Mouse (Mus musculus) hindlimb bud, embryonic 11.5 days (tissue): ENCODE results near the gene Sf3a2.

Source experiments
- DNase-seq: peaks from one replicate; pipeline ENCODE4 v3.0.0-alpha.2; 2012; ENCODE audit warnings: low read depth, low spot score; ENCODE audit errors: extremely low spot score

Gene Sf3a2

DNA sequence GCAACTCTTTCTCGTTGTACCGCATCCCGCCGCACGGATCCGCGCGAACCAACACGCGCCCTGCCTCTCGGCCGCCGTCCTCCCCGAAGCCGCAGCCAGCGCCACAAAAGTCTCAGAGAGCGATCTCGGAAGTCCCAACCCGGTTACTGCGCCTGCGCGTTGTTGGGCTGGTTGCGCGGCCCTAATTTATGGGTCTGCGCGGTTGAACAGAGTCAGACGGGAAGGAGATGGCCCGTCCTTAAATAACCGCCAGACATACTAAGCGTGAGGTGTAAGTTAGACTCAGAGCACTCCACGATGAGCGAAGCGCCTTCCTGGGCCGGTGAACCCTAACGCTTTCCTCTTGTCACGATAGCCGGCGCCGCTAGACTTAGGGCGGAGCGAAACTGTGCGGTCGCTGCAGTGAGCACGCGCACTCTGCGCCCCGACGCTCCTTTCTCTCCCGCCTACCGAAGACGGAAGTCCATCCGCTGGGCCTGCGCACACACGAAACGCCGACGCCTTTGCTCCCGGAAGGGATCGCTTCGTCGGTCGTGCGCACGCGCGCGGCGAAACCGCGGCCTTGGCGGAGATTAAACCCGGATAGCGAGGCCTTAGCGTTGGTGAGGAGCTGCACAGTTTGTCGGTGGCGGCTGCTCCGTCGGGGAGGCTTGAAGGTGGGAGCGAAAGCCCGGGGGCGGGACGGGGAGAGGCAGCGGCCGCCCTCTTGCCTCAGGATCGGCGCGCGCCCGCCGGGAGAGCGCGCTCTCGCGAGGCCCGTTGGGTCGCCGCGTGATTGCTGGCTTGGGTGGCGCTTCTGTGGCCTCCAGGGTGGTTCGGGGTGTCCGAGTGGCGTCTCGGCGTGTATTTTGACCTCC is at the start of gene Sf3a2, which contains the start of gene Plekhj1:
Sf3a2 (plus strand) TSS at position 49 of the 857 bp plus-strand sequence.
Plekhj1 (minus strand) TSS at position 477 of the 857 bp plus-strand sequence.
- DNase-seq, result peak; percentile 81

DNA sequence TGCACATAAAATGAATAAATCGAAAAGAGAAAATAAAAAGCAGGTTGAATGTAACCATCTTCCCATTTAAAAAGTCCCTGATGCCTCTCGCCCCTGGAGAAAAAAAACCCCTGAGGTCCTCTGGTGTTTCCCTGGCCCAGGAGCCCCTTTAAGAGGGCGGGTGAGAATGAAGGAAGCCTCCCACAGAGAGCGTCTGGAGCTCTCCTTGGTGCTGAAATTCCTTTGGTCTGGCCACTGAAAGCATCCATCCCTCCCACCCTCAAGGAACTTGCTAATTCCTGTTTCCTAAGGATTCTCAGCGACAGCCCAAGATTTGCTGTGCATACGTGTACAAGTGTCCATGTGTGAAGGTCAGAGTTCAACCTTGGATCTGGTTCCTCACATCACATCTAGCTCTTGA is 49.4 kb upstream of the Sf3a2 start:
- peak; percentile 78 for DNase-seq

DNA sequence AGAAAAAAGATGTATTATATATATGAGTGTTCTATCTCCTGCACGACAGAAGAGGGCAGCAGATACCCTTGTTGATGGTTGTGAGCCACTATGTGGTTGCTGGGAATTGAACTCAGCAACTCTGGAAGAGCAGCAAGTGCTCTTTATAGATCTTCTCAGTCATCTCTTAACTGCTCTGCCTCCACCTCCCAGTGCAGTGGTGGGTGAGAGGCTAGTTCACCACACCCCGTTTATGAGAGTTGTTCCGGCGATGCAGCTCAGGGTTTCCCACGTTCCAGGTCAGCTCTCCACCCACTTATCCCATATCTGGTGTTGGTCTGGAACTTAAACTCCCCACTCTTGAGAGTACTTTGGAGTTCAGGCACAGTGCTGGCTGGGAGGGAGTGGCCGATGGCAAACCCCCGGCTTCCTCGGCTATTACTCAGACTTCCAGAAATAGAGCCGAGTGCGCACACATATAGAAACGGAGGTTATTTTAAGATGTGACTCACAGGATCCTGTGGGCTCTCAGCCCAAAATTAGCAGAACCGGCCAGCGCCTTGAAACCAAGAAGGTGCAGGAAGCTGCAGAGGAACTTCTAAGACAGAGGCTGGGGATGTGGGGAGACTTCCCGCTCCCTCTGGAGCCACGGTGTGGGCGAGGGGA is 46.7 kb upstream of the Sf3a2 start:
- DNase-seq, result no peak

DNA sequence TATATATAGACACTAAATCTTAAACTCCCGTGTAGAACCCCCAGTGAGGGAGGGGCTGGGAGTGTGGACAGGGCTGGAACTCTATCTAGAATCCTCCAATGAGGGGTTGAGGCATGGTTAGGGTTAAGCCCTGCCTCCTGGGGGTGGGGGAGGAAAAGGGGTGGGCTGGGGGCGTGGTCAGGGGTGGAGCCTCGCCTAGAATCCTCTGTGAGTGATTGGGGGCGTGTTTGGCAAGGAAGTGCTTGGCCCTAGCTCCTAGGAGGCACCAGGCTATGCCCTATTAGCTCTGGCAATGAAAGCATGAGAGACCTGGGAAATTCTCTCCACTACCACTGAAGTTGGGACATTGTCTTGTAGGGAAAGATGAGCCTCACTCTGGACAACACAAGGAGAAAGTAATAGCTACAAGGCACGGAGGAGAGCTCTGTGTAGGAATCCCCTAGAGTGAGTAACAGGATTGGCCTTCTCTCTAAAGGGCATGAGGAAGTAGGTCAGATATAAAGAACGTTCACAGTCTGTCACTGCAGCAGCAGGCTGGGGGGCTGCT is 45.8 kb upstream of the Sf3a2 start:
- DNase-seq, result no peak

DNA sequence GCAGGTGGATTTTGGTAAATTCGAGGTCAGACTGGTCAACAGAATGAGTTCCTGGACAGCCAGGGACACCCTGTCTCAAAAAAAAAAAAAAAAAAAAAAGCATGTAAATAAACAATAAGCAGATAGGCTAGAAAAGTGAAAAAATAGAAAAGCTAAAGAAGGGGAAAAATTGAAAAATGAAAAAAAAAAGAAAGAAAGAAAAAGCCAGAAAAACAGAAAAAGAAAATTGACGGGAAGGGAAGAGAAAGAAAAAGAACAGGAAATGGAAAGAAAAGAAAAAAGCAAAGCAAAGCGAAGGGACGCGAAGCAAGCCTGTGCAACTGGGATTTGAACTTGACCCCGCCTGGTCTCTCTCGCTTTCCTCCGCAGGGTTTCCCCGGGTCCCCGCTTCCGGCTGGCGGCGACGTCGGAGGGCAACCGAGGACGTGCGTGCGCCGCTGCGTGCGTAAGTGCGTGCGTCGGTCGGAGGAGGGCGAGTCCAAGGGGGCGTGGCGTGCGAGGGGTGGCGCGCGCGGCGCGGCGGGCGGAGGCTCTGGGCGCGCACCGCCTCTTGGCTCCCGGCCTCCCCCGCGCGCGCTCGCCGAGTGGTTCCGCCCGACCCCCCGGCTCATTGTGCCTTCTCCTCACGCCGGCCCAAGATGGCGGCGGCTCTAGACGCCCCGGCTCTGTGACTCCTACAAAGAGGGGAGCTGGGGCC is 43.3 kb upstream of the Sf3a2 start, which contains the start of gene Dot1l:
Dot1l (plus strand) TSS at position 613 of the 697 bp plus-strand sequence.
- DNase-seq, result peak; percentile 83

DNA sequence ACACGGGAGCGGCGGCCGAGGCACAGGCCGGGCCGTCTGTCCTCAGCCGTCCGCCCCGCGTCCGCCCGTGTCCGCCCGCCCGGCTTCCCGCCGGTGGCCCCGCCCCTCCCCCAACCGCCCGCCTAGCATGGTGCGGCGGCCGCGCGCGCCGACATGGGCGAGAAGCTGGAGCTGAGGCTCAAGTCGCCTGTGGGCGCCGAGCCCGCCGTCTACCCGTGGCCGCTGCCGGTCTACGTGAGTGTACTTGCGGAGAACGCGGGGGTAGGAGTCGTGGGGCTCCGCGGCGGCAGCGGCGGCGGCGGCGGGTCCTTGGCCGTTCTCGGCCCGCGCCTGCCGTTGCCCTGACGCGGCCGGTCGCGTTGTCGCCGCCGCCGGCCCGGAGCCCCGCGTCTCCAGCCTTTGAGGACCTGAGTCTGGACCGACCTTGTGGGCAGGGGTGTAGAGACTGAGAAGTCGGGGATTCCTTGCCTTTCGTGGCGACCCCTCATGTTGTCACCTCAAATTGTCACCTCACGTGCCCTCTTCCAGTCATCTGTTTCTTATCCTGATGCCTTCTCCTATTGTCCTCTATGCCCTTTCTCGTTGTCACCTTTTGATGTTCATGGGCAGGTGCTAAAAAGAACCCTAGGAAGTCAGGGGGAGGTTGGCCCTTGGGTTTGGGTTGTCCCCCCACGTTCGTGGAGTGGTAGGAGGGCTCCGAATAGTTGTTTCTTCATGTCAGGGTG is 42.5 kb upstream of the Sf3a2 start:
- no peak for DNase-seq

DNA sequence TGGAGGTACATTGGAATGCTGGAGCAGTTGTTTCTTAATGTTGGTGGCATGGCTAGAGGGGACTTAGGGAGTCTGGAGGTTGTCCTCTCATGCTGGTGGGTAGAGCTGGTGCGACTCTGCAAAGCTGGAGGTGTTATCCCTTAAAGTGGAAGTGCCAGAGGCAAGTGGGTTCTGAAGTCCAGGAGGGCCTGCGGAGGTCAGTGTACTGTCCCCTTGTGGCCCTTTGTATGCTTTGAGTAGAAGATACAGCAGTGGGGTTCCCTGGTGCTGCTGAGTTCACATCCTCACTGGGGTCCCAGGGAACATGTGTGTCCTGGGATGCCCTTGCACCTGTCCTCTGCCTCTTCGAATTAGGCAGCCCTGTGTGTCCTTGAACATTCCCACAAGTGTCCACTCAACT is 41.9 kb upstream of the Sf3a2 start:
- DNase-seq, result no peak

DNA sequence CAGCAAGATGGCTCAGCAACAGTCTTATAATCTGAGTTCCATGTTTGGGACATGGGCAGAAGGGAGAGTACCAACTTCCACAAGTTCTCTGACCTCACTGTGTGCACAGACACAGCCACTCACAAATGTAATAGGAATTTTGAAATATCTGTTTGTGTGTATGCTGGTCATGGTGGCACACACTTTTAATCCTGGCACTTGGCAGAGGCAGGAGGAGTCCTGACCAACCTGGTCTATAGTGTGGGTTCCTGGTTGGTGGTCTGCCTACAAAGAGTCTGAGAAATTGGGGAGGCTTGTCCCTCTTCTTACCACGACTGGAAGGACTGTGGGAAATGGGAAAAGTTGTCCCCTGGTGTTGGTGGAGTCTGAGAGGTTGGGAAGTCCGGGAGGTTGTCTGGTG is 41.5 kb upstream of the Sf3a2 start:
- no peak for DNase-seq

DNA sequence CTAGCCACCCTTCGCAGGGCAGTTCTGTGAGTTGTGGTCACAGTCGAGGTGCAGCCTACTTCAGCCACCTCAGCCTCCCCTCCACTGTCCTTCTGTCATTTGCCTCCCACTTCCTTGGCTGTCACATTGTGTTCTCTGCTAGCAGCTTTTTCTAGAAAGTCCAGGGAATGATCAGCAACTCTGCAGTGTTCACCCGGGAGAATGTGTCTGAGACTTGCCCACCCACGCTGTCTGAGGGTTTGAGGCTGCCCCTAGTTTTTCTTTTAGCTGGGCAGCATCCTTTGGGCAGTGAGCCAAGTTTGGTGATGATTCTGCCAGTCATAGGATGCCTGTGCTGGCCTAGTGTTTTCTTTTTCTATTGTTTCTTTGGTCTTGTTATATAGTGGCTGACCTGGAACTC is 41.0 kb upstream of the Sf3a2 start:
- no peak for DNase-seq

DNA sequence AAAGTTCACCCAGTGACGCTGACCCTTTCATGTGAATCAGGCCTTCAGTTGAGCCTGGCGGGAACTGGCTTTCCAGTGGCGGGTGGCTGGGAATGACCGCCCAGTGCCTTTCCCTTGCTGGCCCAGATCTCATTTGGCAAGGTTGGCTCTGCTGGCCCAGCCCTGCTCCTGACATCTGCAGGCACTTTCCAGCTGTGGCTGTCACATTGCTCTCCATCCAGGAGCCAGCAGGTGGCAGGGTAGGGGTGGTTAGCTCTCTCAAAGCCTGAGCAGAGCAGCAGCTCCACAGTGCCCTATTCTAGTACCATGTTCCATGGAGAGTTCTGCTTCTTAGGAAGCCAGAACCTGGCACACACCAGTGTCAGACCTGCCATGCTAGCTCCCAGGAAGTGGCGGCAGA is 40.3 kb upstream of the Sf3a2 start:
- no peak for DNase-seq

DNA sequence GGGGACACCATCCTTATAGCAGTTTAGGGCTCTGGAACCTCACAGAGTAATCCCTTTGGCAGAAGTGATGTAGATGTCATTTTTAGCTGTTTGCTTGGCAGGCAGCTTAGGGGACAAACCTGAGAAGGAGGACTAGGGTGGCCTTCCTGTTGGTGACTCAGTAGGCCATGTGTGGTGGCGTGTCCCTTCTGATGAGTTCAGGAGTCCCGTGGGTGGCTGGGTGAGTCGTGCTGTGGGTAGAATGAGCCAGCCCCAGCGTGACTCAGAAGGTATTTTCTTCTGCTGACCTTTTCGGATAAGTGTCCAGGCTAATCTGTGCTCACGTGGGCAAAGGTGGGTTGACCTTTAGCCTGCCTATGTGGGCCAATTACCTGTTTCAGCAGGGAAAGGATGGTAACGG is 39.3 kb upstream of the Sf3a2 start:
- DNase-seq, result no peak

DNA sequence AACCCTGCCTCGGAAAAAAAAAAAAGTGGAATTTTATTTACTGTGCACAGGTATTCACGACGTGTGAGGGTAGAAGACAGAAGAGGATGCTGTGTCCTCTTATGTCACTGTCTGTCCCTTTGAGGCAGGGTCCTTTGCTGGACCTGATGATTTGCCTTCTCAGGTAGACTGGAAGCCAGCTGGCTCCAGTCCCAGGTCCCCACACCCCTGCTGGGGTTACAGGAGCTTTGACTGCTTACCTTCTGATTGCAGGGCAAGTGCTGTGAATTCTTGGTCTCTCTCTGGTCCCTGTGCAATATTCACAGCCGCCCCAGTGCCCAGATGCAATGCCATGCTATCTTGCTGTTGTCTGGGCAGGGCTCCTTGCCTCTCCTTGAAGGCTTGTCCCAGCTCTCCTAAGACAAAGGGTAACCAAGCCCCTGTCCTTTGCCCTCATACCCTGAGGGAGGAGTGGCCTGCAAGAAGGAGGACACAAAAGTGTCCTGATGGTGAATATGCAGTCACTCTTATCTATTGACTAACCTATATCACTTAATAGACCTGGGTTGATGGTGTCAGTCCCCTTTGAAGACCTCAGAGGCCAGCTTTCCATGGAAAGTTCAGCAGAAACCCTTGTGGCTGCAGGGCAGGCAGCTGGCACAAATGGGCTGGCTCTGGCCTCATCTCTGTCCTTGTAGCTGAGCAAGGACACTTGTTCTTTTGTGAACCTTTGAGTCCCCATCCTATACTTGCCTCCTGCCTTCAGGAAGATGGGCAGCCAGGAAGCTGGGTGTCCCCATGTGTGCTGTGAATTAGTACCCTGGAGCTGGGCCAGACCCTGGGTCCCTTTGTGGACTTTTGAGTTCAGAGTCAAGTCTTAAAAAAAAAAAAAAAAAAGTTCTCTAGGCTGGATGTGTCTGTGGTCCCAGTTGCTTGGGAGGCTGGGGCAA is 37.1 kb upstream of the Sf3a2 start:
- no peak for DNase-seq

DNA sequence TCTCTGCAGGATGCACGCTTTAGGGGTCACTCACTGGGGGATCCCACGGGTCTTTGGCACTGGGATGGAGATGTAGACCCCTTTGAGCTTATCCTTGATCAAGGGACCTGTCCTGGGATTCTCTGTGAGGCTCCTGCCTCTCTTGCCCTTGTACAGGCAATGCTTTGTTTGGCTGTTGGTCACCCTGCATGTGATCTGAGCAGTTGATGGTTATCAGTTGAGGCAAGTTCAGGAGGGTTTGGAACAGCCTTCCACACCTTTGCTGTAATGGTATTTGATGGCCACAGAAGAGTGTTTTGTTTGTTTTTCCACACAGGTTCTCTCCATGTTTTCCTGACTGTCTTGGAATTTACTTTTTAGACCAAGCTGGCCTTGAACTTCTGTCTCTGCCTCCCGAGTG is 36.2 kb upstream of the Sf3a2 start:
- no peak for DNase-seq

DNA sequence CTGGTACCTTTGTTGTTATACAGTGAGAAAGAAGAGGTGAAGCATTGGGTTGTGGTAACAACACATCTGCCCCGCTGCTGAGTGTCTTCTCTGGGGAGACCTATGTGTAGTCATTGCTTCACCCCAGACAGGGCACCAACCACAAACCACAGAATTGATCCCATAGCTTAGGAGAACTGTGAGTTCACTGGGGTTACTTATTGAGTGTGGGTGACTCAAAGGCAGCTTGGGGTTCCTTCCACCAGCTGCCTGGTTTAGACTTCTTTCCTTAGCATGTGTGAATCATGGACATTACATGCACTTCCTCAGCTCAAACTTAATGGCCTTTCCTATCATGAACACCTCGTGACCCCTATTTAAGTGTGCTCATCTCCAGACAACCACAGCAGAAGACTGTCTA is 34.5 kb upstream of the Sf3a2 start:
- no peak for DNase-seq

DNA sequence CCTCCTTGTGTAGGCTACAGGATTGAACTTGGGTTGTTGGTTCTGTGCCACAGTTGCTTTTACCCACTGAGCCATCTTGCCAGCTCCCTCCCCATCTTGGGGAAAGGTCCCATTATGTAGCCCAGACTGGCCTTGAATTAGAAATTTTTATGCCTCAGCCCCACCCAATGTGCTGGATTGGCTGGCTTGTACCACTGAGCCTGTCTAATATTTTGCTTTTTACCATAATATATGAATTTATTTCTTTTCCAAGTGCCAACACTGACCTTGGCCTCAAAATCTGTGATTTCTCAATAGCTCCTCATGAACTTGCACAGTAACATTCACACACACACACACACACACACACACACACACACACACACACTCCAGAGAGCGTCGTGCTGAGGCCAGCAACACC is 32.3 kb upstream of the Sf3a2 start:
- no peak for DNase-seq

DNA sequence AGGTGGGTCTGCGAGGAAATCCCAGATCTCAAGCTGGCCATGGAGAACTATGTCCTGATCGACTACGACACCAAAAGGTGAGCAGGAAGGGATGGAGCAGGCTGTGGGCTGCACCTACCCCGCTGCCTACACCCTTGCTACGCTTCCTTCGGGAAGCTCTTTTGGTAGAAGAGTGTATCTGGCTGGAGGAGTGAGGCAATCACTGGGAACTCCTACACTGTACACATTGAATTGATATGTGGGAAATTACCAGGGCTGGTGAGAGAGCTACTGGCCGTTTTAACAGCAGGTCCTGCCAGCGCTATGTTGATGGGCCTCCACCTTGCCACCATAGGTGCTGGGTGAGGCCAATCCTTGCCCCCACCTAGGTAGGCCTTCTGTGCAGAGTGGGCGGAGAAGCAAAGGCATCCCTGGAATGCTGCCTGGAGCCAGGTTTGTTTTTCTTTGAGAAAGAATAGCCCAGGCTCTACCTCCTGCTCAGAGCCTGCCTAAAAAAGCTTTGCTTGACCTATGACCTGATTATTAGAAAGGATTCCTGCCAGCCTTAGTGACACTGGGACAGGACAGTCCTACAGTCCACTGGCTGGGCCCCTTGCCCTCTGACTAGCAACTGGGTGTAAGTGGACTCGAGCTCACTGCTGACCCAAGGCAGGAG is 31.7 kb upstream of the Sf3a2 start:
- DNase-seq, result no peak

DNA sequence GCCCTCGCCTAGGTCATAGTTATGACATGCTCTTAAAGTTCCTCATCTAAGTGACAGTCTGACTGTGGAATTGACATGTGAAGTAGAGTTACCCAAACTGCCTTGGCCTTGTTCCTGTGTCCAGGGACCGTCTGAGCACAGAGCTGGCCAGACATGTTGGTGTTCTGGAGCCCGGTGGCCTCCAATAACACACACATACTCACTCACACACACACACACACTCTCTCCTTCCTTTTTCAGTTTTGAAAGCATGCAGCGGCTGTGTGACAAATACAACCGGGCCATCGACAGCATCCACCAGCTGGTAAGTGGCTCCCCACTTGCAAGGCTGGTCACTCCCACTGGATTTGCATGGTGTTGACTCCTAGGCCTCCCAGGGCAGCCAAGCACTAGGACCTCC is 29.6 kb upstream of the Sf3a2 start:
- DNase-seq, result no peak

DNA sequence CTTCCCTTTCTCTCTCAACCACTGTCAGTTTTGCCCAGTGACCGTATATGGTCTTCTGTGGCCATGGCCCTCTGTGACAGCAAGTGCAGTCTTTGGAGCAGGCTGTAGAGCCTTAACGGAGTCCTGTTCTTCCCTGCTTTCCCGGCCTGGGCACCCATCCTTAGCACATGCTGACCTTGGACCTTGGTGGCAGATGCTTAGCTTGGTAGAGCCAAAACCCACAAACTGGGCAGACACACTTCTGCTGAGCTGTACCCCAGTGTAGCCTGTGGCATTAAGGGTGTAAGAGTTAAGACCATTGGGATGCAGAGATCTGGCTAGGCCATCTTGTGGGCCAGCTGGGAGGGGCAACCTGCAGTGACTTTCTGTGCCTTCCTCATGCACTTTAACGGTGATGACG is 24.2 kb upstream of the Sf3a2 start:
- DNase-seq, result no peak

DNA sequence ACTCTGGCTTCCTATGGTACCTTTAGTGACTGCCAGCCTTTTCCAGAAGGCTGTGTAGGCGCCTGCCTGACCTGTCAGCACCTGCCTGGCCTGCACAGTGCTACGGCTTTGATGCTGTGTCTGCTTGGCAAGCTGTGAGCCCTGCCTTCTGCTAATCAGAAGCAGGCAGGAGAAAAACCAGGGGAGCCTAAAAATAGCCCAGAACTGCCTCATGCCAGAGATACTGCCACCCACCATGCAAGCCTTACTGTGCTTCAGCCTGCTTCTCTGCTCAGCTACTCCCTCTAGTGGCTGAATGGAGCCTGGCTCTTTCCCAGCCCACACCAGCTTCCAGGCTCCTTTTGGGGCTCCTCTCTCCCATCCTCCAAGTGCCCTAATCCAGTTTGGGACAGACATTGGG is 23.4 kb upstream of the Sf3a2 start:
- DNase-seq, result peak; percentile 64
